Mouse (Mus musculus) C2C12 (cell line): ENCODE measurements at regions not wholly inside any gene's neighbourhood (a gene's known extent, or its start where the extent isn't known, plus 50 kb on each side); places are given as distances from the start of the nearest gene placed in this dataset.

ENCODE experiments used
- CEBPB ChIP-seq: IDR thresholded peaks from one replicate; pipeline ENCODE4 v1.6.1; 2011; ENCODE audit warnings: low read depth, mild to moderate bottlenecking, control low read depth, moderate library complexity
- CTCF ChIP-seq: IDR thresholded peaks from one replicate; pipeline ENCODE4 v1.5.1; 2011; ENCODE audit not compliant: control insufficient read depth, insufficient read depth, insufficient read length
- MAX ChIP-seq: IDR thresholded peaks from one replicate; pipeline ENCODE4 v1.6.1; 2011; ENCODE audit warnings: mild to moderate bottlenecking, control low read depth
- USF1 ChIP-seq: IDR thresholded peaks from one replicate; pipeline ENCODE4 v1.6.1; 2011; ENCODE audit warnings: low read depth, mild to moderate bottlenecking, control low read depth, moderate library complexity

- TF ChIP-seq CEBPB (no peak), MAX (no peak), USF1 (no peak), CTCF (no peak)
Measured at GRCm38 (mm10) chr11:17414531-17414930, 157.2 kb downstream of the C1d start.
